Mouse (Mus musculus) c-Kit-positive CD71-negative TER-119-negative erythroid progenitor cells, embryonic 14.5 days (primary cell): ENCODE results near the gene Baz2b.

ENCODE experiments used
- DNase-seq: peaks from one replicate; pipeline ENCODE4 v3.0.0-alpha.2; 2013; ENCODE audit warnings: low read depth

Gene Baz2b

DNA sequence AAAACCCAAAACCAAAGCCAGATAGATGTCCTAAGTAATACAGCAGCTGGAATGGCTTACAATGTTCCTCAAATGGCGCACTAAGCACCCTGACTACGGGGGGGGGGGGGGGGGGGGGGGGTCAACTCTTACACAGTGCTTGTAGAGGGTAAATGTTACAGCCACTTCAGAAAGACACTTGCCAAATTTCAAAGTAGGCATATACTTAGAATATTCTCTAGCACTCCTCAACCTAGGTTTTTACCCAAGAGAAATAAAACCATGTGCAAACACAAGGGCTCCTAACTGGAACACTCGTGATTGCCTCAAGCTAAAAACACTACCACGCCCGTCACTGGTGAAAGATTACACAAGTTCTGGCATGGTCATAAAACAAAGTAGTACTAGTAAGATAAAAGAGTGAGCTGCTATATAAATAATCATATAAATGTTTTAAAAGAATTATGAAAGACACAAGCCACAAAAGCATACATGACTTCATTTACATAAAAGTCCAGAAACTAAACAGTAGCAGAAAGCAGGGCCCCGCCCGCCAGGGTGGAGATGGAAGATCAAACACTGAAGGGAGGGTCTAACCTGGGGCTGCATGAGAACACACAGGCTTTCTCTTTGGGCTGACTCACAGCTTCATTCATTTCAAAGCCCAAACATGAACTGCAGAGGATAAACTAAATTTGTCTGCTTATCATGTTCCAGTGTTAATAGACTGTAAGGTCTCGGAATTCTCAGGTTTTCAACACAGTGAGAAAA lies 212.0 kb downstream of the Baz2b start:
- no peak for DNase-seq

- no peak for DNase-seq
Observed at GRCm38 (mm10) chr2:59996911-59997310, 212.7 kb downstream of the Baz2b start.

DNA sequence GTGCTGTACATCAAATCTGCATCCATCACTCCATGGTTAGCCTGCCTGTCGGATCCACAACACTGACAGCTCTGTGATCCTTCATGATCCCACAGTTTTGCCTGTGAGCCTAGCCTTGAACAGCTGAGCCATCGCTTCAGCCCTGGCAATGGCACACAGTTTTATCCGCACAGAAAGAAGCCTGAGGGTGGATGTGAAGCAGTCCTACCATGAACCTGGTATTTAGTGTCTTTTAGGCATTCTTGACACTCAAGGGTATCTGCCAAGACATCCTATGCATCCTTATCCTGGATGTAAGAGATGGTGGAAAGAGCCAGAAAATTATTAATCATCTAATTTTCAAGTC lies 216.5 kb downstream of the Baz2b start:
- DNase-seq, result no peak

GRCm38 (mm10) chr2:59992488-59993189 lies 217.0 kb downstream of the Baz2b start:
- no peak for DNase-seq

DNA sequence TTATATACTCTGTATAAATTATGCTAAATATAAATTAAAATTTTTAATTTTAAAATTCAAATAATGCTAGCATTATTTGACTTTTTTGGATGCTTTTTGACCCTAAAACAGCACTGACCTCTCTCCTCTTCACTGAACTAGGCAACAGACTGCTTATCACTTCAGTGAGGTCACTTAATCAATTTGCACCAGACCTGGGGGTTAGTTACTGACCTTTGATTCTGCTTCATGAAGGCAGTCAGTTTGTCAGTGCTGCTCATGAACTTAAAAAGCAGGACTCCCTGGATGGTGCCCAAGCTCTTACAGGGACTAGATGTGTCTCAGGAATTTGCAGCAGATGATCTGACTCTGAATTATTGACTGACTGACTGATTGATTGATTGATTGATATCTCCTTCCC lies 217.9 kb downstream of the Baz2b start:
- DNase-seq, result no peak

DNA sequence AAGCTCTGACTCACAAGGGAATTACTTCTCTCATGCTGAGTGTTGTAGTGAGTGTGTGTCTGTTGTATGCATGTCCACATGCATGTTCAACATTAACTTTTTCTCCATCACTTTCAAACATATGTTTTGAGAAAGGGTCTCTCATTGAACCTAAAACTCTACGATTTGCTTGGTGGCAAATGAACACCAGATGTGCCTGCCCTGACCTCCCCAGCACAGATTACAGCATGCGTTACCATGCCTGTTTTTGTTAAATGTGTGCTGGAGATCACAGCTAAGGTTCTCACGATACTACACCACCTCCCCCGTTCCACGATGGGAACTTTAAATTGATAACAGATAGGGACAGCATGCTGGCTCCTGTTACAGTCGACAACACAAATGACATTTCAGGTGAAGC lies 222.1 kb downstream of the Baz2b start:
- no peak for DNase-seq

DNA sequence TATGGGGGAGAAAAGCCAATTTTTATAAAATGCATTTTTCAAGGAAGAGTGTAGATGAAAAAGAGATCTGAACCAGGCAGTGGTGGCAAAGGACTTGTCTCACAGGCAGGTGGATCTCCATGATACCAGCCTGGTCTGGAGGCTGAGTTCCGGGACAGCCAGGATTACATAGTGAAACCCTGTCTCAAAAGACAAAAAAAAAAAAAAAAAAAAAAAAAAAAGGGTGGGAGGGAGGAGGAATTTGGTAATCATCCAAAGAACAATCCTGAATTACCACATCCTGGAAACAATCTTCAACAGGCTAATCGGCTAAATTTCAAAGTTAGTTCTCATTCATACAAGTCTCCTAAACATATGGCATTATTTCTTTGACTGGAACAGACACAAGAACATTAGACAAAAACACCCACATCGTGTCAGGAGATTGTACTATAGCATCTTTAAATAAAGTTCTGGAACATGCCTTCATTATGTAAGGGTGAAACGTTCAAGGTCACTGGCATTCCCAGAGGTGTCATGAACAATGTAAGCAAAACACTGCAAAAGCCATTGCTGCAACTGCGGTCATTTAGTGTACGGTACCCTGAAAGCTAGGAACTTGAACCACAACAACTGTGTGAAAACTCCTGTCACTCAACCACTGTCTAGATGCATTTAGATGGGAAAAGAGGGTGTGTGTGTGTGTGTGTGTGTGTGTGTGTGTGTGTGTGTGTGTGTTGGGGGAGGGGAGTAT lies 230.0 kb downstream of the Baz2b start:
- DNase-seq, result no peak

DNA sequence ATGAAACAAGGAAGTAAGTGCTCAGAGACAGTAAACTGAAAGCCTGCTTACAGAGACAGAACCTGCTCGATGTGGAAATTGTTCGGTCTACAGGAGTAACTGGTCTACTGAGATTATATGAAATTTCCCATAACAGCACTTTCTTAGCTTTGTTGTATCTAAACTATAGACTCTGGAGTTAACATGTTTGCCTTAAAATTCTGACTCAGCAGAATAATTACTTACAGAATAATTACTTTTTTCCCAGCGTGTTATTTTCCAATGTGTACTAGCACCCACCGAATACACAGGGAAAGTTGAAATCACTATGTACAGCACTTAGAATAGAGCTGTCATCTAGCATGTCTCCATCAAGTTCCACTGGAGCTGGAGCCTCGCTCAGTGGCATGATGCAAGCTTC lies 233.0 kb downstream of the Baz2b start:
- no peak for DNase-seq

- no peak for DNase-seq
Observed at GRCm38 (mm10) chr2:59975772-59976171, 233.9 kb downstream of the Baz2b start.

DNA sequence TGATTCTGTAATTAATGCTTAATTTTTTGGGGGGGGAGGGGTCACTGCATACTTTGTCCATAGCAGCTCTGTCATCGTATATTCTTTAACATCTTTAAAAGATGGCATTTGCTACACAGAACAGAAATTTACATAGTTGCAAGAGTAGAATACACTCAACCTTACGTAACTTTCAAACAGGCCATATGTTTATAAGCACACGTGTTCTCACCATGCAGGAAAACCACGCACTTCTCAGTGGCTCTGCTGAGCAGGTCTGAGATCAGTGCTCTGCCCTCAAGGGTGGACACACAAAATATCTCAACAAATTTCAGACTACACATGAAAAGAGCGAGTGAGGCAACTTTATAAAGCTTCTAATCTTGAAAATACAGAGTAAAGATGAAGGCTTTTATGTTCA lies 235.7 kb downstream of the Baz2b start:
- no peak for DNase-seq

DNA sequence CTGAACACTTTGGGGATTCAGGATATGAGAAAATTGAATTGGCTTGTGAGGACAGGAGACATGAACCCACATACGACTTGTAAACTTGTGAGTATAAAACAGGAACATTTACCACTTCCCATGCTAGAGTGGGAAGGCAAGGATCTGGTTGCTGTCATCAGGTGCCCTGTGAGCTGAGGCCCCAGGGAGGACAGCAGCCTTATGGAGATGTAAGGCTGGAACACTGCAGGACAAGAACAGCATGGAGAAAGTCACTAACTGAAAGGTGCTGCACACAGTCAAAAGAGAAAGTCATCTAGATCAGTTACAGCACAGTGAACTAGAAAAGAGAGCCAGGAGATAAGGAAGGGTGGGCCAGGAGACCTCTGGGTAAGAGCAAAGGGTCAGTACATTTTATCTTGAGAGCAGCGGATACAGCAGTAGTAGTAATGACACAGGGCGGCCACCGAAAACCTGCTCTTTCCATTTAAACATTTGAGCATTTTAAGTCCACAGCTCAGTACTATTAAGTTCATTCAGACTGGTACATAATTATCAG lies 236.5 kb downstream of the Baz2b start:
- DNase-seq, result no peak

- no peak for DNase-seq
Observed at GRCm38 (mm10) chr2:59970511-59970910, 239.1 kb downstream of the Baz2b start.

DNA sequence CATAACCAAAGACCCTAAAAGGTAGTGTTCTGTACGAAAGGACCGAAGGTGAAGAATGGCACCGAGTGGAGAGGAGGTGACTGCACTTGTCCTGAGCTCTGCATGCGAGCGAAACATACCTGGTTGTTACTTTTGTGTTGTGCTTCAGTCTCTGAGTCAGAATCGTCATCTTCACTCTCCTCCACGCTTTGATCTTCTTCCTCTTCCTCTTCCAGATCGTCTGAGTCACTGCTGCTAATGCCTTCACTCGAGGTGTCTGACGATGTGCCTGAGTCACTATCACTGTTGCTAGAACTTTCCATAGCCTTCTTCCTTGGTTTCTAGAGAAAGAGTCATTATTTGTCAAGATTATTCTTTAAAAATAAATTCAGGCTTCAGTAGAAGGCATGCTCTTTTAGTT lies 240.5 kb downstream of the Baz2b start:
- DNase-seq, result peak; percentile 14

- DNase-seq, result no peak
Observed at GRCm38 (mm10) chr2:59968593-59968992, 241.0 kb downstream of the Baz2b start.

GRCm38 (mm10) chr2:59966454-59966853 lies 243.2 kb downstream of the Baz2b start:
- no peak for DNase-seq

GRCm38 (mm10) chr2:59963011-59963410 lies 246.6 kb downstream of the Baz2b start:
- no peak for DNase-seq

- DNase-seq, result no peak
Observed at GRCm38 (mm10) chr2:59962579-59962978, 247.1 kb downstream of the Baz2b start.

- no peak for DNase-seq
Observed at GRCm38 (mm10) chr2:59960495-59960772, 249.2 kb downstream of the Baz2b start.

GRCm38 (mm10) chr2:59959668-59960494 lies 249.8 kb downstream of the Baz2b start:
- no peak for DNase-seq

GRCm38 (mm10) chr2:59958543-59958942 lies 251.1 kb downstream of the Baz2b start:
- no peak for DNase-seq

GRCm38 (mm10) chr2:59955916-59956315 lies 253.7 kb downstream of the Baz2b start:
- DNase-seq, result no peak

GRCm38 (mm10) chr2:59954791-59955190 lies 254.8 kb downstream of the Baz2b start:
- DNase-seq, result no peak
